Mouse (Mus musculus) skeletal muscle tissue, postnatal 0 days (tissue): ENCODE data around the gene Mafb. TPM values are rescaled to one million over a fixed set of nuclear protein-coding genes. Genes with fewer than 3 reads are reported as not detected.

Source experiments
- polyA plus RNA-seq: library from polyadenylated mRNA; unstranded; fragments of >200 nt; fragmentation: Nextera tagmentation; extraction: Ambion mirVana; gene quantifications from 2 replicates; pipeline ENCODE4 v1.2.1, GENCODE M21; 2015

Gene Mafb
- polyA plus RNA-seq: 6.9 and 9.0 TPM in 2 replicates

DNA sequence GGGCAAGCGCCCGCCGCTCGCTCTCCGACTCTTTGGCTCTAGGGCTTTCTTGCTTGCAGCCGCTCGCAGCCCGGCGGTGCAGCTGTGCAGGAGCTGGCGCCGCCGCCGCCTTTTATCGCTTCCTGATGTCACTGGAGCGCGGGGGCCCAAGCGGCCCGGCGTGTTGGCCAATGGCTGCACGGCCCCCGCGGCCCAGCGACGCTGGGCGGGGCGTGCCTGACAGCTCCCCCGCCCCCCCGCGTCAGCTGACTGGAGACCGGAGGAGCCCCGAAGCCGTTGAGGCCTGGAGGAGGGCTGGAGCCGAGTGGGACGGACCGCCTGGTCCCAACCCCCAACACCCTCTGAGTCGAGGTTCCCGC lies at the start of gene Mafb:
Mafb (minus strand) TSS at position 86 of the 359 bp plus-strand sequence.

DNA sequence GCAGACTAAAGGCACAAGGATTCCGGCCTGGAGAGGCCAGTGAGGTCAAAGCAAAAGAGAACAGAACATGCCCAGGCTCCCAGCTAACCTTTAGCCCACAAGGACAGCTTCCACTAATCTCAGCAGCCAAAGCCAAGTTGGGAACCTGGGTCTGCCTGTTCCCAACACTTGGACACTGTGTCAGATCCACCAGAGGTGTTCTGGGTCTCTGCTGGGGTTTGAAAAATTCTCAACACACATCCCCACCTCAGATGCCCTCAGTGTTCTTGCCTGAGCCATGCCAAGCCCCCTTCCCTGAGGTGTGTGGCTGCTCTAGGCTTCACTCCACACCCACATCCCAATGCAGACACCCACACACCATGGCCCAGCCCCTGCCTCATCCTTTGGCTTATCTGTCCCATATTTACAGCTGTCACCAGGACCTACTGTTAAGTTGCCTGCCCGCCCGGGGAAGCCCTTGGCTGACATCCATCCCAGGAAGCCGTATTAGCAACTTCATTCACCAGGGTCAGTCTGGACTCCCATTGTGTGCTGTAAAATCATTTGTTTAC lies 32.7 kb downstream of the Mafb start, which contains the start of gene Gm826:
Gm826 (minus strand) TSS at position 52 of the 551 bp plus-strand sequence.

Other genes starting within 250 kb of the Mafb start
- not detected in 2 replicates for gene Gm826, start 32.9 kb downstream of the Mafb start, polyA plus RNA-seq